Mouse (Mus musculus) forebrain, embryonic 10.5 days (tissue): ENCODE measurements around the gene Sec63. TPM values are rescaled to one million over a fixed set of nuclear protein-coding genes. Genes with fewer than 3 reads are reported as not detected.
A peak's percentile ranks its signal among the peaks of the same experiment; 100 is the strongest.

Experiments
- DNase-seq: peaks from one replicate; pipeline ENCODE4 v3.0.0-alpha.2; 2017; ENCODE audit warnings: low spot score; ENCODE audit errors: extremely low spot score
- H3K27ac ChIP-seq: fragments of 300-500 bp; sonication (generic); 2 replicates; pipeline ENCODE4 v1.5.1; 2016; ENCODE audit warnings: mild to moderate bottlenecking
- H3K27me3 ChIP-seq: fragments of 300-500 bp; sonication (generic); 2 replicates; pipeline ENCODE4 v1.6.1; 2016; ENCODE audit warnings: mild to moderate bottlenecking; ENCODE audit not compliant: poor library complexity, severe bottlenecking
- H3K36me3 ChIP-seq: fragments of 300-500 bp; sonication (generic); replicated peaks from 2 replicates; pipeline ENCODE4 v1.6.1; 2016; ENCODE audit warnings: mild to moderate bottlenecking, moderate library complexity
- H3K4me1 ChIP-seq: fragments of 300-500 bp; sonication (generic); 2 replicates; pipeline ENCODE4 v1.6.1; 2016
- H3K4me3 ChIP-seq: fragments of 300-500 bp; sonication (generic); 2 replicates; pipeline ENCODE4 v1.5.1; 2016; ENCODE audit warnings: mild to moderate bottlenecking, moderate library complexity
- H3K9me3 ChIP-seq: fragments of 300-500 bp; sonication (generic); 2 replicates; pipeline ENCODE4 v1.6.1; 2016; ENCODE audit warnings: mild to moderate bottlenecking, moderate library complexity
- WGBS: fragments of 180-500 bp; shearing (Covaris S2); methylation state at CpG from one replicate; pipeline ENCODE4 v1.1.7; 2016; 5-methylcytosine and 5-hydroxymethylcytosine counted together
- polyA plus RNA-seq: library from polyadenylated mRNA; unstranded; fragments of >200 nt; fragmentation: Nextera tagmentation; extraction: Ambion mirVana; gene quantifications from 2 replicates; pipeline ENCODE4 v1.2.1, GENCODE M21; 2016

Gene Sec63
- polyA plus RNA-seq, 1 experiment from 2014 or later: 28.2 TPM

DNA sequence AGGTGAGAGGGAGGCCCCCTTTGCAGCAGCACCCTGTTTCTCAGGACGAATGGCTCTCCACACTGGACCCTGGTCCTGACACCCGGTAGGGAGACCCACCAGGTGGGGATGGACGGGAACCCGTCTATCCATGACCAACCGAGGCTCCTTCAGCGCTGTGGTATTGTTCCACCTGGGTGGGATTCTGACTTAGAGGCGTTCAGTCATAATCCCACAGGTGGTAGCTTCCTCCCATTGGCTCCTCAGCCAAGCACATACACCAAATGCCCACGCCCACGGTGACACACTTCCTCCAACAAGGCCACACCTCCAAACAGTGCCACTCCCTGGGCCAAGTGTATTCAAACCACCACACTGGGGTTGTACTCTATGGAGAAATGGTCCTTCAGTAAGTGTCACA, 95.3 kb downstream of the Sec63 start:
- Histone ChIP-seq H3K27me3 (peaks cover 49% of the 10 kb centered on the region), H3K4me1 (peaks cover 28% of the 10 kb centered on the region), H3K4me3 (no peak overlapping the region), H3K9me3 (peaks cover 12% of the 10 kb centered on the region; the same call in 1 of the 2 replicates), H3K27ac (no peak overlapping the region), H3K36me3 (no peaks in the 10 kb centered on the region)
- 93% methylated on average over 9 of the region's 9 CpGs for WGBS
- DNase-seq: no peak

DNA sequence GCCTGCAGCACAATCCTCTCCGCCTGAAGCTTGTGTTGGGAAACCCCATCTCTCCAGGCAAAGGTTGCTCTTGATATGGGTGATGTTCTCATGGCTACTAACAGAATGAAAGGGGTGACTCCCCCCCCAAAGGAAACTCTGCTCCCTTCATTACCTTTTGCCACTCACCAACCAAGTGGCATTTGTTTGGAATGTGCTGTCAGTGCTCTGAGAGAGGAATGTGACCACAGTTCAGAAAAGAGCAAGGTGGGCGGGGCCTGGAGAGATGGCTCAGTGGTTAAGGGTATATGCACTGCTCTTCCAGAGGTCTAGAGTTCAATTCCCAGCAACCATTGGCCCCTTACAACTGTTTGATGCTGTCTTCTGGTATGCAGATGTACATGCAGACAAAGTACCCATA, 95.7 kb downstream of the Sec63 start:
- H3K4me3 ChIP-seq: no peak overlapping the region
- no peak for DNase-seq
- H3K27ac ChIP-seq: no peak overlapping the region
- peaks cover 28% of the 10 kb centered on the region for H3K4me1 ChIP-seq
- H3K36me3 ChIP-seq: no peaks in the 10 kb centered on the region
- H3K27me3 ChIP-seq: peaks cover 53% of the 10 kb centered on the region
- WGBS: 96% methylated on average over 2 of the region's 2 CpGs
- H3K9me3 ChIP-seq: peaks cover 12% of the 10 kb centered on the region; the same call in 1 of the 2 replicates

DNA sequence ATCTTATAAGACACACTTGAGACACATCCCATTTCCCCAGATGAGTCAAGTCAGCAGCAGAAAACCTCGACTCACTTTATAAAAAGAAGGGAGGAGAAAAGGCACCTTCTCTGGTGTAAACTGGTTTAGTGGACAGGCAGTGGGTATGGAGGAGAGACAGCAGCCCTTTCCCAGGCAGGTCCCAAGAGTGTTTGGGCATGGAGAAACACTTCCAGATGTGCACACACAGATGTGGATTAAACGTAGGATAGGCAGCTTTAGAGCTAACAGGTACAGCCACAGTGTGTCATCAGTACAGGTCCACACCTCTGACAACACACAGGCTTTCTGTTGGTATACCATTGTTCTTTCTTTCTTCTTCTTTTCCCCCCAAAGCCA, 98.5 kb downstream of the Sec63 start:
- WGBS: 63% methylated on average over 2 of the region's 2 CpGs
- H3K27me3 ChIP-seq: peaks cover 76% of the 10 kb centered on the region
- H3K4me1 ChIP-seq: peaks cover 48% of the 10 kb centered on the region
- H3K36me3 ChIP-seq: no peaks in the 10 kb centered on the region
- H3K9me3 ChIP-seq: peaks cover 8% of the 10 kb centered on the region; the same call in 1 of the 2 replicates
- no peak for DNase-seq
- 0 out of 2 replicates have a peak overlapping the region, but pooled peaks have one; percentile 31 for H3K27ac ChIP-seq
- H3K4me3 ChIP-seq: no peak overlapping the region

DNA sequence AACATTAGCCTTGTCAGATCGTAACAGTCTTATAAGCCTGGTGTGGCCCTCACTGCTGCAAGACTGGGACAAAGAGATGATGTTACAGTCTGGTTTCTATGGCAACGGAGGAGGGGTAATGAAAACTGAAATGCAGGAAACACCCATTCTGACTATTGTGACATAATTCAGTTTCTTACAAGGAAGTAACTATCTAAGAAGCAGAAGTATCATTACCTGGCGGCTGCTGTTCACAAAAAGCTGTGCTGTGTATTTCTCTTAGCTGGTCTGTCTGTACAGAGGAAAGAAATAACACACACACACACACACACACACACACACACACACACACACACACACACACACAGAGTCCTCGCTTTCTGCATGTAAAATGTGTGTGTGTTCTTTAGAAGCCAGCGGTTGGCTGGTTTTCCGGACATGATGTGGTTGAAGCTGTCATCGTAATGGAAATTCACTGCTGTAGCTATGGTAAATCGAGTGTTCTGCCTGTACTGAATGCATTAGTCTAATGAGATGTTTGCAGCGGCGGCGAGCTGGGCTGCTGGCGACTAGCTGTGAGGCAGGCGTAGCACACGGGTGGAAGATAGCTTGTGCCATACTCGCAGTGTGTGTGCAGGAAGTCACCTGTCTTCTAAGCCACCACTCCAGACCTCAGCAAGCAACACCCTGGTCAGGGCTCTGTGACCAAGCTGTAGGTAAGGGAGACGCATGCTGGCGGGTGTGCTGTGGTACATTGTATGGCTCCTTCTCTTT, 99.0 kb downstream of the Sec63 start, which contains the start of gene Scml4:
TSS of gene Scml4 (plus strand) at position 212 of the 753 bp plus-strand sequence.
- WGBS: 56% methylated on average over 17 of the region's 17 CpGs
- no peak for DNase-seq
- H3K4me3 ChIP-seq: peak within 1 kb of the TSS; percentile 2; the same call in 1 of the 2 replicates

DNA sequence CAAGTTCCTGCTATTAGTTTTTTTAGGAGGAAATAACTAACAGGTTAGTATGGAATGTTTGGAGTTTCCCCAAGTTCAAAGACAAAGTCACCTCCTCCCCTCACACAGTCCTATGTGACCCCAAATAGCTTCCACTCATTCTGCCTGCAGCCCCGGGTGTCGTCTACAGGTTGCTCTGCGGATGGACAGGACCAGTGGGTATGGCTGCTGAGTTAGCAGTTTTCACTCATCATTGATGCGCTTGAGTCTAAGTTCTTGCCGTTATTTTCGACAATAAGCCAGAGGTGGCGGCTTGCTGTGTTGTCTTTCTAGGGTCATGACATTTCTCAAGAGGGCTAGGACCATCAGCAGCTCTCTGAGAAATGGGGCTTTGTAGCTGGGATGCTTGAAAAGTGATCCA, 100.2 kb downstream of the Sec63 start:
- Histone ChIP-seq H3K4me1 (peaks cover 45% of the 10 kb centered on the region), H3K27ac (no peak overlapping the region), H3K4me3 (no peak overlapping the region), H3K9me3 (peaks cover 5% of the 10 kb centered on the region; the same call in 1 of the 2 replicates), H3K27me3 (peaks cover 93% of the 10 kb centered on the region), H3K36me3 (no peaks in the 10 kb centered on the region)
- WGBS: 81% methylated on average over 7 of the region's 7 CpGs
- no peak for DNase-seq

More for the DNA sequence above, 99.0 kb downstream of the Sec63 start, which contains the start of gene Scml4:
- Histone ChIP-seq H3K27ac (0 out of 2 replicates have a peak within 1 kb of the TSS, but pooled peaks have one; percentile 31), H3K36me3 (no peaks in the 10 kb centered on the region), H3K9me3 (peaks cover 8% of the 10 kb centered on the region; the same call in 1 of the 2 replicates), H3K27me3 (peaks cover 82% of the 10 kb centered on the region), H3K4me1 (peaks cover 48% of the 10 kb centered on the region)

DNA sequence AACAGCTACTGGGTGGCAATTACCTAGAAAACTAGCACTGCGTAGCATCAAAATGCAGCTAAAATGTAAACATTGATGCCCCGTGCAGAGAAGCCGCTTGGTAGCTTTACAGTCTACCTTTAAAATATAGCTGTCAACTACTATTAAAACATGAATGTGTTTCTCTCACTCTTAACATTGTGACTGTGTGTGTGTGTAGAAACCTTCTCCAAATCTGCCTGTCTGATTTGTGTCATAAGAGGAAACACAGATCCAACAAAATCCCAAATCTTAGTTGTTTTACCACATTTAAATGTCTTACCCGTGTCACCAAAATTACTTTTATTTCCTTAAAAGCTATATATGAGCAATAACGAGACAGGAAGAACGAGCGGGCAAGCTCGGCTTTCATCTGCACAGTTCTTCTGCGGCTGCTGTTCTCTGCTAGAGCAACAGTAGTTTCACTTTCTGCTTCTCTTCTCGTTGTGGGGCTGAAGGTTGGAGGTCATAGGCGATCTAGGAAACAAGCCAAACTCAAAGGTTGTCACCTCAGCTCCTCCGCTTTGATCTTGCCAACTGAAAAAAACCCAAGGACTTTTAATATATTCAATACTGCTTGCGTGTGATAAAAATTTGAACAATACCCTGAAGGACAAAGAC, 100.9 kb downstream of the Sec63 start:
- Histone ChIP-seq H3K36me3 (no peaks in the 10 kb centered on the region), H3K4me3 (no peak overlapping the region), H3K27ac (no peak overlapping the region), H3K27me3 (peaks cover 87% of the 10 kb centered on the region), H3K9me3 (no peaks in the 10 kb centered on the region), H3K4me1 (peaks cover 50% of the 10 kb centered on the region)
- no peak for DNase-seq
- 81% methylated on average over 13 of the region's 13 CpGs for WGBS

DNA sequence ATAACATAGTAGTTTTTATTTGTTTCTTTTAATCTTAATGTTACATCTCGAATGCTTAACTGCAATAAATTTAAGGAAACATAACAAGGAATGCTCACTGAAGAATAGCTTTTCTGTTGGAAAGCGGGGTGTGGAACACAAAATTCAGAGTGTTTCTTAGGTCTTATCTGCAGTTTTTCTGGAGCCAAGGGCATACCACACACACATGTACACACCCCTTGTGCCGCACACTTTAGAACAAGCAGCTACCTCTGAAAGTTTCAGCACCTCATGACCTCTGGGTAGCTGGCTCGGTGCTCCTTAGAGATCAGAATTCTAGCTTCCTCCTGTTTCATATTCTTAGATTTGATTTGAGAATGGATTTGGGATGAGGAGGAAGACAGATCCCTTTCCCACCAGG, 101.5 kb downstream of the Sec63 start:
- peaks cover 82% of the 10 kb centered on the region for H3K27me3 ChIP-seq
- no peak for DNase-seq
- H3K4me3 ChIP-seq: no peak overlapping the region
- H3K36me3 ChIP-seq: no peaks in the 10 kb centered on the region
- peaks cover 54% of the 10 kb centered on the region for H3K4me1 ChIP-seq
- no peak overlapping the region for H3K27ac ChIP-seq
- H3K9me3 ChIP-seq: no peaks in the 10 kb centered on the region
- WGBS: 87% methylated on average over 4 of the region's 4 CpGs

DNA sequence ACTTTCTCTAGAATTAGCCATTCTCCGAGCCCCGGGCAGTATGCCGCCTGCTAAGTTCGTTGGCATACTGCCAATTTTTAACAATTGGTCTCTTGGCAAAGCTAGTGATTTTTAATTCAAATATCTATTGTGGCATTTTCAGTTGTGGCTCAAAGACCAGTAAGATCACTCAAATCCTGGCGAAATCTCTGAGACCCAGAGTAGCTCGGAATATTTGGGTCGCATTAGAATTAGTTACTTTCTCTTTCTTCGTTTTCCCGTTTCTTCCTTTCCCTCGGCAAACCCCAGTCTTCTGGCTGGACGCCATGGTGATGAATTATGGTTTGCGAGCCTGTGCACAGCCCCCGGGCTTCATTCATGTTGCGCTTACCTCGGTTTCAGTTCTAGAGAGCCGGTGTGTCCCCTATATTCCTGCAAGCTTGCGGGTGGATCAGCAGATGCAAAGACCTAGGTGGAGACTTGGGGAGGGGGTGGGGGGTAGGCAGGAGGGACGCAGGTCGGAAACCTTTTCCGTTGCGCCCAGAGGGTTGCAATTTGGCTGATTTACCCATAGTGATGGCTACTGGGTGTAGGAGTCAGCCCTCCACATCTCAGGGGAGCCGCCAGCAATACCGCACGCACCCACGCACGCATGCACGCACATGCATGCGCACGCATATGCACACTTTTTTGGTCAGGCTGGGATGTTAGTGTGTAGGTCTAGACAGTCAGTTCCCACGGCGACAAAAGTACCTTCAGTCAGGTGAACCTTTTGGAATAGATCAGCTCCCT, 102.5 kb downstream of the Sec63 start:
- WGBS: 65% methylated on average over 31 of the region's 31 CpGs
- H3K9me3 ChIP-seq: no peaks in the 10 kb centered on the region
- H3K4me3 ChIP-seq: peak overlapping the region; percentile 27; the same call in 1 of the 2 replicates
- peaks cover 54% of the 10 kb centered on the region for H3K4me1 ChIP-seq
- DNase-seq: no peak
- H3K27me3 ChIP-seq: peaks cover 78% of the 10 kb centered on the region
- no peaks in the 10 kb centered on the region for H3K36me3 ChIP-seq
- H3K27ac ChIP-seq: no peak overlapping the region

DNA sequence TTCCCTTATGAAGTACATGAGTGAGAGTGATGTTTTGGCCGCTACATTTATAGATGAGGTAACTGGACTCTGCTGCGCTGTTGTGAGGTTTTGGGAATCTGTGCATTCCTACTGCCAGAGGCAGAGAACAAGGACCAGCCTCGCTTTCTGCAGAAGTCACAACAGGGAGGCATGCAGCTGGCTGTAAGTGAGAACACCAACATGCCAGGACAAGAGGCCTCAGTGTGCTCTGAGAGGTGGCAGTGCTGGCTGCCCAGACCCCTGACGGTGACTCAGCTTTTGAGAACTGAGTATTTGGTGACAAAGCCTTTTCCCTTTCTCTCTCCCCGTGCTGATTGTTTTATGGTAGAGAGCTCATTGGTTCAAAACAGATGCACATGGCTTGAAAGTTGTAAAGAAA, 103.4 kb downstream of the Sec63 start:
- peaks cover 48% of the 10 kb centered on the region for H3K4me1 ChIP-seq
- 0 out of 2 replicates have a peak overlapping the region, but pooled peaks have one; percentile 11 for H3K27ac ChIP-seq
- no peaks in the 10 kb centered on the region for H3K9me3 ChIP-seq
- WGBS: 57% methylated on average over 5 of the region's 5 CpGs
- H3K27me3 ChIP-seq: peaks cover 78% of the 10 kb centered on the region
- H3K4me3 ChIP-seq: no peak overlapping the region
- DNase-seq: no peak
- no peaks in the 10 kb centered on the region for H3K36me3 ChIP-seq

DNA sequence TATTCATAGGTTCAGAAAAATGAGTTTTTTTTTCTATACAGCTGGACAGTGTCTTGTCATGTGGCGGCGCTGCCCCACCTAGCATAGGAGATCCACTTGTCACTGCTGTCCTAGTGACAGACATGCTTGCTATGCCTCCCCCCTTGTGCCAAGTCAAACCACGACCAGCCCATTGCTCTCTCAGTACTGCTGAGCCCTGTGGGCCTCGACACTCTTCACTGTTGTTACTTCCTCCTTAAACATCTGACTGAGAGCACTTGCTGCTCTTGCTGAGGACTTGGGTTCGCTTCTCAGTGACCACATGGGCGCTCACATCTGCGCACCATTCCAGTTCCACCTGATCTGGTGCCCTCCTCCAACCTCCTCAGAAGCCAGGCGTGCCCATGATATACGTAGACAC, 107.1 kb downstream of the Sec63 start:
- no peaks in the 10 kb centered on the region for H3K36me3 ChIP-seq
- H3K9me3 ChIP-seq: no peaks in the 10 kb centered on the region
- peaks cover 59% of the 10 kb centered on the region for H3K27me3 ChIP-seq
- H3K4me3 ChIP-seq: no peak overlapping the region
- DNase-seq: no peak
- WGBS: 91% methylated on average over 9 of the region's 9 CpGs
- no peak overlapping the region for H3K27ac ChIP-seq
- H3K4me1 ChIP-seq: peaks cover 42% of the 10 kb centered on the region

DNA sequence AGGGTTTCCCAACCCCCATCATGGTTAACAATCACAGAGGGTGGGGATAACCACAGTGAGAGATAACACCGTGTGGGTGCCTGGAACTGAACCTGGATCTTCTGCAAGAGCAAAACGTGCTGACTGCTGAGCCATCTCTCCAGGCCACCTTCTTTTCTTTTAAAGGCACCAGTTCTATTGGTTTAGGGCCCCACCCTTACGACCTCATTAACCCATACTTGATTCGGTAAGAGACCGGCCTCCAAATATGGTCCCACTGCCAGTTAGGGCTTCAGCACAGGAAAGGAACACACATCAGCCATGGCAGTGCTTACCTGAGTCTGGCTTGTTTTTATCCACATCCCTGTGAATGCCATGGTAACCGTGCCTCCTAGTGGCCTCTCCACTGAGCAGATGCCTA, 108.2 kb downstream of the Sec63 start:
- peaks cover 31% of the 10 kb centered on the region for H3K4me1 ChIP-seq
- no peak overlapping the region for H3K4me3 ChIP-seq
- H3K27ac ChIP-seq: no peak overlapping the region
- DNase-seq: no peak
- H3K36me3 ChIP-seq: no peaks in the 10 kb centered on the region
- H3K9me3 ChIP-seq: no peaks in the 10 kb centered on the region
- 86% methylated on average over 6 of the region's 6 CpGs for WGBS
- peaks cover 49% of the 10 kb centered on the region for H3K27me3 ChIP-seq

DNA sequence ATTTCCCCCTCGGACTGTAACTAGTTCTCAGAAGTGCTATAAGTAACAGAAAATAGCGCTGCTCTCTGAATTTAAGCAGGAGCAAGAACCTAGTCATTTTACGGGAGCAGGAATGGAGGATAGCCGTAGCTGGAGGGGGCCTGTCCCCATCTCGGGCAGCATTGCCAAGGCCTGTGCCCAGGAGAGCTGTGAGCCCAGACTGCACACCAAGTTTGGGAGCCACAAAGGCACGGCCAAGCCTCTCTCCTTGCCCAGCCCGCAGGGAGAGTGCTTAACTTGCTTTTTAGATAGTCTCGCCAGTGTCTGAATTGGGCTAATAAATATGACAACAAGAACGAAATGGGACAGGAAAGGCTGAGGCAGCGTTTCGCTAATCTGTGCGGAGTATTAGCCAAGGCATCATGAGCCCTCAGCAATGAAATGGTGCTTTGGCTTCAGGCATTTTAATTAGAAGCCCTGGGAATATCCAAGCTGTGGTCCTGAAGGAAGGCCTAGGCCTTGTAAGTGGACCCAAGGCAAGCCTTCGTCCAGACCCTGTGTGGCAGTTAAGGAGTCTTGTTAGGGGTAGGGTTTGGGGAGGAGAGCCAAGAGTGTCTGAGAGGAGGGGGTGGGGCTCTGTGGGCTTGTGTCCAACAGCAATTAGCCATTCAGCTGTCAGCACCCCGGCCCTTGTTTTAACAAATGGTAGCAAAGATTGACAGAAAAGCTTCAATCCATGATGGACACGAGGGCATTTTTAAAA, 111.1 kb downstream of the Sec63 start:
- Histone ChIP-seq H3K4me1 (peaks cover 15% of the 10 kb centered on the region), H3K27ac (0 out of 2 replicates have a peak overlapping the region, but pooled peaks have one; percentile 22), H3K36me3 (no peaks in the 10 kb centered on the region), H3K4me3 (no peak overlapping the region), H3K27me3 (peaks cover 31% of the 10 kb centered on the region), H3K9me3 (no peaks in the 10 kb centered on the region)
- no peak for DNase-seq
- WGBS: 82% methylated on average over 15 of the region's 15 CpGs
